Mouse (Mus musculus) heart, adult 2 months (tissue): ENCODE measurements around the gene 1700013F07Rik.

Experiments used
- CTCF ChIP-seq: fragments of 200-600 bp; IDR thresholded peaks from 2 replicates; pipeline ENCODE4 v1.8.1; 2022; ENCODE audit warnings: antibody characterized with exemption, mild to moderate bottlenecking, moderate library complexity
- EP300 ChIP-seq: fragments of 200-500 bp; IDR thresholded peaks from 2 replicates; pipeline ENCODE4 v1.6.1; 2011; ENCODE audit warnings: low read depth, low read length, control low read depth; ENCODE audit not compliant: insufficient read depth
- POLR2A ChIP-seq: fragments of 200-500 bp; IDR thresholded peaks from 2 replicates; pipeline ENCODE4 v1.6.1; 2011; ENCODE audit warnings: mild to moderate bottlenecking, low read depth, low read length, control low read depth; ENCODE audit not compliant: insufficient read depth

GRCm38 (mm10) chr3:108542299-108542698, 8.3 kb downstream of the 1700013F07Rik start:
- no peak for TF ChIP-seq CTCF
- no peak for TF ChIP-seq POLR2A
- no peak for TF ChIP-seq EP300
